Mouse (Mus musculus): ENCODE data around the gene Pck2. TPM values are rescaled to one million over a fixed set of nuclear protein-coding genes. Genes with fewer than 3 reads are reported as not detected.

Gene Pck2
- 10 to 100 TPM; 45.2 to 51.4 TPM for total RNA-seq (2021)
- long read RNA-seq, experiment 1, transcript Pck2-201 (10 exons, 3,400 nt), result major isoform, 41 of 54 reads
- long read RNA-seq, experiment 1, partial matches to known transcripts, result 12 of 54 reads
- long read RNA-seq, experiment 1, other reads (novel, unspliced or antisense), result 1 of 54 reads
- long read RNA-seq, experiment 2, transcript Pck2-201 (10 exons, 3,400 nt), result major isoform, 25 of 38 reads
- long read RNA-seq, experiment 2, partial matches to known transcripts, result 8 of 38 reads
- long read RNA-seq, experiment 2, other reads (novel, unspliced or antisense), result 5 of 38 reads

GRCm38 (mm10) chr14:55540067-55540786 is at the start of gene Pck2:
Gene Pck2, plus strand, starts transcription at chr14:55540266.
- peak; percentile 92 for DNase-seq

- DNase-seq, result peak; percentile 78
Observed at GRCm38 (mm10) chr14:55490361-55491201, 49.5 kb upstream of the Pck2 start, which contains the start of gene Carmil3. Gene Carmil3, plus strand, starts transcription at chr14:55490651.

GRCm38 (mm10) chr14:55491291-55491833 is 48.7 kb upstream of the Pck2 start:
- DNase-seq, result peak; percentile 79

GRCm38 (mm10) chr14:55492103-55492502 is 48.0 kb upstream of the Pck2 start:
- DNase-seq, result no peak

GRCm38 (mm10) chr14:55495509-55496240 is 44.4 kb upstream of the Pck2 start:
- DNase-seq, result no peak

- DNase-seq, result no peak
Observed at GRCm38 (mm10) chr14:55496761-55497448, 43.2 kb upstream of the Pck2 start.

GRCm38 (mm10) chr14:55497449-55497821 is 42.6 kb upstream of the Pck2 start:
- peak; percentile 94 for DNase-seq

GRCm38 (mm10) chr14:55505612-55506011 is 34.5 kb upstream of the Pck2 start:
- no peak for DNase-seq

GRCm38 (mm10) chr14:55507801-55508200 is 32.3 kb upstream of the Pck2 start:
- DNase-seq, result no peak

- no peak for DNase-seq
Observed at GRCm38 (mm10) chr14:55509540-55509939, 30.5 kb upstream of the Pck2 start.

GRCm38 (mm10) chr14:55510125-55510731 is 29.8 kb upstream of the Pck2 start, which contains the start of gene Cpne6:
Gene Cpne6, plus strand, starts transcription at chr14:55510445.
- DNase-seq, result no peak

- no peak for DNase-seq
Observed at GRCm38 (mm10) chr14:55511037-55511436, 29.0 kb upstream of the Pck2 start.

GRCm38 (mm10) chr14:55513927-55514326 is 26.1 kb upstream of the Pck2 start:
- no peak for DNase-seq

GRCm38 (mm10) chr14:55515846-55516245 is 24.2 kb upstream of the Pck2 start:
- DNase-seq, result no peak

- DNase-seq, result no peak
Observed at GRCm38 (mm10) chr14:55518897-55519296, 21.2 kb upstream of the Pck2 start.

- no peak for DNase-seq
Observed at GRCm38 (mm10) chr14:55519604-55520003, 20.5 kb upstream of the Pck2 start.

- peak; percentile 37 for DNase-seq
Observed at GRCm38 (mm10) chr14:55520451-55521361, 19.4 kb upstream of the Pck2 start.

GRCm38 (mm10) chr14:55524062-55524461 is 16.0 kb upstream of the Pck2 start:
- no peak for DNase-seq

GRCm38 (mm10) chr14:55524785-55525184 is 15.3 kb upstream of the Pck2 start, which contains the start of gene Nrl:
Gene Nrl, minus strand, starts transcription at chr14:55524981.
- DNase-seq, result no peak
